Mouse (Mus musculus): ENCODE measurements around the gene Scn8a.

Gene Scn8a

DNA sequence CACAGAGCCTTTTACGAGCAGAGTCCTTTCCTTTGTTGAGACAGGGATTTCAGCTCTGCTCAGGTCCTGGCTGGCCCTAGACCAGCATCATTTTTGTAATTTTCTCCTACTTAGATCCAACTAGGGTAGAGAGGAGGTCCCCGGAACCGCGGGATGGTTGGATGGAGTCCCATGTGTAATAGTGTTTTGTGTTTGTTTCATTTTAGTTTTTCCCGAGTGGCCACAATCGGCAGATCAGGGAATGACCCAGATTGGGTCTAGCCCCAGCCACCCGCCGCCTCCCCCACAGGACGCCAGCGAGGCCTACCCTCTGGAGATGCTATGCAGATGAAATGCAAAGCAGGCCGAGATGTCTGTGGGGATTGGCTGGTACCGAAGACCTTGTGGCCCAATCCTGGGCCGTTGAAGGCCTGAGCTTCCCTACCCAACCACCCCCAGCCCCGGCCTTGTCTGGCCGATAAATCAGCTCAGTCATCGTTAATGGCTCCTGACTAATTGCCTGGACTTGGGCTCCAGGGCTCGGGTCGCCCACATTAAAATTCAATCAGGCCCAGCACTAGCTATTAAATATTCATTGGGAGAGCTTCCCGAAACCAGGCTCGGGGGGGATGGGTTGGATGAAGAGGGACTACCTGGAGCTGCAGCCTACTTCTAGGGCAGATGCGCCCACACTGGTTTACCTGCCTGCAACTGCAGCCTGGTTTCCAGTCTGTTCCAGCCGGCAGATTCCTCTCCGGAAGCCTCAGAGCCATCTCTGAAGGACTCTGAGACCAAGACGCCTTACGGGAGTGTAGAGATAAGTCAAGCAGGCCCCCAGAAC lies 223.4 kb downstream of the Scn8a start:
- peak; percentile 98 for DNase-seq (ENCODE audit: low spot score)

DNA sequence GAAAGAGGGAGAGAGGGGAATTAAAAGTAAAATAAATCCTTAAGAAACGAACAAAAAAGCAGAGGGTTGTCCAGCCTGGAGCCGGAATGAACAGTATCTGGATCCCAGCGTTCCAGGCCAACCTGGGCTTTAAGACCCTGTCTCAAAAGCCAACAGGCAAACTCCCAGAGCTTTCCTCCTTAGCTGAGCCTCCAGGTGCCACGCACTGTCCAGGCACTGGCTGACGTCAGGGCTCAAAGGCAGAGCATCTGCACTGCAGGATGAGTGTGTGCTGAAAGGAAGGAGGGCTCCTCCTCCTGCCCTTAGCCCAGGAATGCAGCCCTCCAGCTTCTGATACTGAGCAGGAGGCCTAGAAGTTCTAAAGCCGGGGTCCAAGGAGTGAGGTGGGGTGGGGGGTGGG lies 224.3 kb downstream of the Scn8a start:
- peak; percentile 88 for DNase-seq (ENCODE audit: low spot score)

DNA sequence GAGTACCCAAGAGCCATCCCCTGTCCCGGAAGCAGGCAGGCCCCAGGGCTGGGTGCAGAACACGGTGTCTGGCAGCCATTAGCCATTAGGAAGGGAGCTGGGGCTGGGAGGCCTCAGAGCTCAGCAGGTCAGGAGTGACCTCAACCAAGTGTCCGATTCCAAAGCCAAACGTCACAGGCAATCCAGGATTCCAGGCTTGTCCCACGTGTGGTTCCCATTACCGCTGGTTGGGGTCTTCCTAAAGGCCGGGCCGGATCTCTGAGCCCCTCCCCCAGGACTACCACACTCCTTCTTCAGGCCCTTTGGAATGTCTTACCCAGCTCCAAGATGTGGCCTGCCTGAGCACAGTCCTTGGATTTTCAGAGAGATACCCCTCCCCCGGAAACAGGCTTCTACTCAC lies 225.3 kb downstream of the Scn8a start:
- no peak for DNase-seq (ENCODE audit: low spot score)

DNA sequence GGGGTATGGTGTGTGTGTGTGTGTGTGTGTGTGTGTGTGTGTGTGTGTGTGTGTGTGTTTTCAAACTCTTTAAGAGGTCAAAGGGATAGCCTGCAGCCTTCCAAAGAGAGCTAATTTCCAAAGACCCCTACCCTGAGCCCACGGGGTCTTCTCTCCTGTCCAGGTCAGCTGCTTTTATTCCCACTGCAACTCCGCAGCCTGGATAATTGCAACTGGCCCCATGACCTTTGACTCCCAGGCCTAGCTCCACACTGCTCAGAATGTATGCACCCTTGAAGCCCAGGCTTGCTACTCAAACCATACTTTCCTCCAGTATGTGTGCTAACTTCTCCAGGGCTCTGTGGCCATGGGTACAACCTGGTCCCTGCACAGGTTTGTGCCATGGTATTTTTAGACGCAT lies 225.7 kb downstream of the Scn8a start:
- DNase-seq (ENCODE audit: low spot score) = no peak
